2 mouse cellular contexts compared by ENCODE assay signal in the genomic region with DNA sequence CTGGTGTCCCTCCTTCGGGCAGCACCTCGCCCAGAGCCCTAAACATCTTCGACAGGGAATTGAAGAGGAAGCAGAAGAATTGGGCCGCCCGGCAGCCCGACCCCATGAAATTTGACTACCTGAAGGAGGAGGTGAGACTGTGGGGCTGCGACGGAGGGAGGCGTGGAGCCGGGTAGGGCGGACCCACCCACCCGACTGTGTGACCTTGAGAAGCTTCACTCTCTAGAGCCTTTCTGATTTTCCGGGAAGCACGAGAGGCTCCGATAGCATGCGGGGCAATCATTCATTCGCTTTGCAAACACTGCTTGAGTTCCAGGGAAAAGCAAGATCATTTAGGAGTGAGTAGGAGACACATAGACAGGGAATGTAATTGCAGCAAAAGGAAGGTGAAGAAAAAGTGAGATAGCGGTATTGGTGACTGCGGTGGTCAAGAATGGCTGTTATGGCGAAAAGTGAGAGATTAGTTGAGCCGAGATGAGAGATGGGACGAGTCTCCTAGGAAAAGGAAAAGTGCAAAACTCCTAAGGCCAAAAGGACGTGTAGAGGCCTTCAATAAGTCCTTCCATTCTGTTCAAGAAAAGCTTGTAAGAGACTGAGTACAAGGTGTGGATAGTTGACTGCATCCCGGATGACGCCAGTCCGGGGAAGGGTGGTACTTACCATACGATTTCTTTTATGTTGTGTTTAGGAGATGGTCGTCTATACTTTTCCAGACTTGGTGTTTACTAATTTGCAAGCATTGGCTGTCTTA.
TF ChIP-seq lines count a peak whose summit lies in the region.

No protein-coding gene starts in this region.

TF ChIP-seq in MEL, 35 proteins besides CTCF, POLR2A, EP300 and RAD21:
- TF ChIP-seq GATA1 (IDR thresholded peaks at IDR 0.05; ENCODE audit: low read depth, low read length), result no peak
- no peak for TF ChIP-seq UBTF (IDR thresholded peaks at IDR 0.05; ENCODE audit: borderline replicate concordance, insufficient read depth, low read depth, low read length)
- no peak for TF ChIP-seq MYC (IDR thresholded peaks at IDR 0.05; ENCODE audit: low read depth, low read length)
- TF ChIP-seq ZC3H11A (IDR thresholded peaks at IDR 0.05; ENCODE audit: low read depth, low read length), result no peak
- 0 out of 2 replicates have a peak, but pooled peaks have one; percentile 3 for TF ChIP-seq MEF2A (IDR thresholded peaks at IDR 0.05; ENCODE audit: extremely low read depth, insufficient replicate concordance, low read depth, low read length, poor library complexity, severe bottlenecking)
- no peak; the same call in 1 of the 2 replicates for TF ChIP-seq MAX (IDR thresholded peaks at IDR 0.05; ENCODE audit: low read length)
- no peak for TF ChIP-seq GABPA (IDR thresholded peaks at IDR 0.05; ENCODE audit: low read depth, low read length)
- no peak for TF ChIP-seq TBP (IDR thresholded peaks at IDR 0.05; ENCODE audit: low read depth, low read length)
- TF ChIP-seq USF2 (IDR thresholded peaks at IDR 0.05; ENCODE audit: borderline replicate concordance in 1 of 2, insufficient read depth in 1 of 2, low read depth in 1 of 2, low read length in 2 of 2), result no peak
- TF ChIP-seq ELF1 (IDR thresholded peaks at IDR 0.05; ENCODE audit: low read depth, low read length), result no peak; the same call in 1 of the 2 replicates
- TF ChIP-seq KAT2A (conservative IDR thresholded peaks at IDR 0.05; ENCODE audit: low read depth, low read length), result no peak
- TF ChIP-seq JUND (IDR thresholded peaks at IDR 0.05; ENCODE audit: low read depth, low read length), result no peak
- no peak for TF ChIP-seq NELFE (IDR thresholded peaks at IDR 0.05; ENCODE audit: low read depth, low read length)
- no peak for TF ChIP-seq MYB (IDR thresholded peaks at IDR 0.05; ENCODE audit: low read depth, low read length)
- TF ChIP-seq ZMIZ1 (IDR thresholded peaks at IDR 0.05; ENCODE audit: low read depth, low read length), result no peak; the same call in none of the 2 replicates
- TF ChIP-seq BHLHE40 (IDR thresholded peaks at IDR 0.05; ENCODE audit: borderline replicate concordance, low read depth, low read length), result 0 out of 2 replicates have a peak, but pooled peaks have one; percentile 8
- 0 out of 2 replicates have a peak, but pooled peaks have one; percentile 23 for TF ChIP-seq RCOR1 (IDR thresholded peaks at IDR 0.05; ENCODE audit: low read depth, low read length)

TF ChIP-seq in myocyte, 11 proteins besides CTCF, POLR2A, EP300 and RAD21:
- TF ChIP-seq MYOD1 (IDR thresholded peaks at IDR 0.05; ENCODE audit: control insufficient read depth in 1 of 3, insufficient read length in 2 of 3, low read depth in 2 of 3) (no peak), CEBPB (IDR thresholded peaks at IDR 0.05; ENCODE audit: insufficient read depth, poor library complexity, severe bottlenecking) (no peak), MYOG (IDR thresholded peaks at IDR 0.05; ENCODE audit: control insufficient read depth in 1 of 3, insufficient read depth in 1 of 3, insufficient read length in 2 of 3, low read depth in 2 of 3) (no peak), USF1 (IDR thresholded peaks at IDR 0.05; ENCODE audit: low read depth) (no peak), SRF (IDR thresholded peaks at IDR 0.05; ENCODE audit: control insufficient read depth, insufficient read length, low read depth) (no peak), TCF12 (IDR thresholded peaks at IDR 0.05; ENCODE audit: insufficient read depth, poor library complexity, severe bottlenecking) (no peak), POLR2AphosphoS2 (IDR thresholded peaks at IDR 0.05; ENCODE audit: insufficient read length, low read depth) (no peak), E2F4 (IDR thresholded peaks at IDR 0.05; ENCODE audit: insufficient read depth) (no peak), TCF3 (IDR thresholded peaks at IDR 0.05; ENCODE audit: insufficient read length, low read depth) (no peak), MAX (IDR thresholded peaks at IDR 0.05; ENCODE audit: low read depth) (no peak), REST (IDR thresholded peaks at IDR 0.05; ENCODE audit: insufficient read depth, insufficient read length) (no peak)
